In the genomic region with DNA sequence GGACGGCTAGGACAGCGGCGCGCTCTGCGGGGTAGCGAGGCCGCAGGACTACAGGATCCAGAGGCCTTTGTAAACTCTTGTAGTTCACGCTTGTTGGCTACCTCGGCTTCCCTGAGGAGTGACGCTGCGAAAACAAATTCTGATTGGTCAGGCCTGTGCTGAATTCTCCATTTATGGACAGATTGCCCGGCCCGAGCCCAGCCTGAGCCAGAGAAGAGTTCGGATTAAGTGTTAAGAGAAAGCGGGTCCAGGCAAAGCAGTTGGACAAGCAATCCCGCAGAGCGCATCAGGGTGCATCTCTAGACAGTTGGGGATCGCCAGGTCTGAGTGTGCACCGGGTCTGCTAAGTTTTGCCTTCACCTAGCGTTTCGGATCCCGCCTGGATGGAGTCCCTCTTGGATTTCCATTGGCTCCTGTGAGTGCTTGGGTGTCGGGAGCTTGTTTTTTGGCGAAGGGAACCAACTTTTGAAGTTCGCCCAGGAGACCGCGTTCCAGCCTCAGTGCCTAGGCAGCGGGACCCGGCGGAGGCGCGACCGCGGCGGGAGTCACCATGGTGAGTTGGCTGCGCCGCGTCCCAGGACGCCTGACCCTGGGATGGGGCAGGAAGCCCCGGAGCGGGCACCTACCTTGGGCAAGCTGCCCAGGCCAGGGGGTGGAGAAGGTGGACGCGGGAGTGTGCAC, we compare ENCODE assay signal across 8 mouse cellular contexts. TPM values are rescaled to one million over a fixed set of nuclear protein-coding genes. Genes with fewer than 3 reads are reported as not detected.
DNase-seq lines count a peak whose midpoint lies in the region; ATAC-seq and TF ChIP-seq lines count a peak whose summit lies in the region.

TSS of gene Myo1e (plus strand) at position 200 of the 681 bp plus-strand sequence.

- TF ChIP-seq POLR2A in olfactory bulb, adult 2 months (IDR thresholded peaks at IDR 0.05; ENCODE audit: insufficient read depth, low read depth, low read length), result peak; percentile 40; the same call in 1 of the 2 replicates

- WGBS in hindbrain, embryonic 10.5 days, result under 1% methylated on average over 43 of the region's 43 CpGs
- WGBS in lung, embryonic 15.5 days, result under 1% methylated on average over 43 of the region's 43 CpGs
- WGBS in olfactory bulb, adult 2 months, result under 1% methylated on average over 43 of the region's 43 CpGs

- H3K36me3 ChIP-seq in ES-E14 (ENCODE audit: control insufficient read depth, insufficient read depth, low read length, poor library complexity, severe bottlenecking), result no peaks in the 10 kb centered on the region
- no peaks in the 10 kb centered on the region for H3K36me3 ChIP-seq in hindbrain, embryonic 10.5 days
- no peaks in the 10 kb centered on the region for H3K36me3 ChIP-seq in lung, embryonic 15.5 days

- peaks cover 17 to 21% of the 10 kb centered on the region in 2 experiments for H3K4me1 ChIP-seq in ES-E14 (ENCODE audit: control insufficient read depth in 2 of 2, insufficient read depth in 2 of 2, low read length in 2 of 2, poor library complexity in 1 of 2)
- H3K4me1 ChIP-seq in hindbrain, embryonic 10.5 days (replicated peaks), result peaks cover 37% of the 10 kb centered on the region
- H3K4me1 ChIP-seq in lung, embryonic 15.5 days, result peaks cover 28% of the 10 kb centered on the region; the same call in 1 of the 2 replicates
- peaks cover 16% of the 10 kb centered on the region for H3K4me1 ChIP-seq in olfactory bulb, adult 2 months (ENCODE audit: control insufficient read depth, insufficient read depth, low read length)

- H3K4me2 ChIP-seq in lung, embryonic 15.5 days, result peak within 1 kb of the TSS; percentile 95

- H3K4me3 ChIP-seq in ES-E14 (ENCODE audit: insufficient read depth in 1 of 2, low read depth in 1 of 2, low read length in 2 of 2, poor library complexity in 1 of 2, severe bottlenecking in 1 of 2), result peak within 1 kb of the TSS; percentile 78 to 98
- H3K4me3 ChIP-seq in hindbrain, embryonic 10.5 days, result peak within 1 kb of the TSS; percentile 86
- peak within 1 kb of the TSS; percentile 91 for H3K4me3 ChIP-seq in lung, embryonic 15.5 days
- H3K4me3 ChIP-seq in olfactory bulb, adult 2 months (ENCODE audit: insufficient read depth, low read depth, low read length), result peak within 1 kb of the TSS; percentile 68

- H3K27ac ChIP-seq in ES-E14 (ENCODE audit: insufficient read depth, low read depth, low read length, poor library complexity, severe bottlenecking), result no peak within 1 kb of the TSS
- H3K27ac ChIP-seq in hindbrain, embryonic 10.5 days, result peak within 1 kb of the TSS; percentile 88
- H3K27ac ChIP-seq in lung, embryonic 15.5 days, result peak within 1 kb of the TSS; percentile 97
- peak within 1 kb of the TSS; percentile 49 for H3K27ac ChIP-seq in olfactory bulb, adult 2 months (ENCODE audit: insufficient read depth, low read depth, low read length)

- peak; percentile 86 for DNase-seq in ES-E14 (ENCODE audit: low read depth, low spot score)
- peak; percentile 45 for DNase-seq in cerebellum, adult 8-10 months
- DNase-seq in frontal cortex, adult 2 months (ENCODE audit: extremely low spot score in 1 of 2, low spot score in 1 of 2), result peak; percentile 91 to 95
- DNase-seq in hindbrain, embryonic 10.5 days (ENCODE audit: low spot score), result peak; percentile 89
- DNase-seq in layer of hippocampus, adult 9-10 months (ENCODE audit: low spot score), result peak; percentile 95
- DNase-seq in thymus, adult 18-20 months, result peak; percentile 47 to 57

- in situ Hi-C loops in ES-E14 (cut with MboI; ENCODE audit: low sequenced_read_pairs in 2 of 2, unreplicated experiment in 2 of 2), result no loop called here

- no peaks in the 10 kb centered on the region for H3K9me3 ChIP-seq in ES-E14 (ENCODE audit: control insufficient read depth, insufficient read depth, low read depth, low read length)
- H3K9me3 ChIP-seq in hindbrain, embryonic 10.5 days, result no peaks in the 10 kb centered on the region
- no peaks in the 10 kb centered on the region for H3K9me3 ChIP-seq in lung, embryonic 15.5 days

- H3K9ac ChIP-seq in ES-E14 (ENCODE audit: insufficient read depth, low read depth, low read length, poor library complexity, severe bottlenecking), result peak within 1 kb of the TSS; percentile 72
- peak within 1 kb of the TSS; percentile 81 for H3K9ac ChIP-seq in lung, embryonic 15.5 days

- peak; percentile 92 for ATAC-seq in lung, embryonic 15.5 days (ENCODE audit: borderline replicate concordance, extremely low read depth, low FRiP score, low TSS enrichment)

- no peak for TF ChIP-seq CTCF in olfactory bulb, adult 2 months (IDR thresholded peaks at IDR 0.05; ENCODE audit: insufficient read depth, low read depth, low read length)

- H3K27me3 ChIP-seq in hindbrain, embryonic 10.5 days (ENCODE audit: insufficient read depth, poor library complexity, severe bottlenecking), result peaks cover 11% of the 10 kb centered on the region
- H3K27me3 ChIP-seq in lung, embryonic 15.5 days, result no peaks in the 10 kb centered on the region

TF ChIP-seq in ES-E14, 5 proteins besides CTCF, POLR2A, EP300 and RAD21:
- peak; percentile 89 for TF ChIP-seq HCFC1 (IDR thresholded peaks at IDR 0.05; ENCODE audit: borderline replicate concordance, insufficient read depth, low read length)
- no peak for TF ChIP-seq ZNF384 (IDR thresholded peaks at IDR 0.05; ENCODE audit: low read depth, low read length)

RNA-seq across cellular contexts. Expression of gene Myo1e, which starts in this region (rescaled TPM):
- total RNA-seq in ES-E14 (2012; rRNA removed), result 21.3 and 22.0 TPM in 2 replicates
- polyA plus RNA-seq in frontal cortex, adult 2 months (2012; rRNA removed), result 7.9 and 8.2 TPM in 2 replicates
- 12.6 and 15.2 TPM in 2 replicates for polyA plus RNA-seq in hindbrain, embryonic 10.5 days (2016; fragmentation: Nextera tagmentation; extraction: Ambion mirVana)
- 36.3 and 40.3 TPM in 2 replicates for polyA plus RNA-seq in lung, embryonic 15.5 days (2015; fragmentation: Nextera tagmentation; extraction: Ambion mirVana)
- not detected in 2 replicates for polyA plus RNA-seq in olfactory bulb, adult 2 months (2012; ENCODE audit: insufficient read depth, insufficient read length, low replicate concordance, missing spikeins)

Comparison
In these comparisons a context has a peak if more than half of its experiments do, and no peak if none do; other contexts are left out.
1. DNase-seq: peak in every context shown above with its lines; median percentile 95 in layer of hippocampus, adult 9-10 months; 93 in frontal cortex, adult 2 months; 89 in hindbrain, embryonic 10.5 days; 86 in ES-E14; 52 in thymus, adult 18-20 months; 45 in cerebellum, adult 8-10 months.